ENCODE assay signal across 9 mouse cellular contexts in the genomic region with DNA sequence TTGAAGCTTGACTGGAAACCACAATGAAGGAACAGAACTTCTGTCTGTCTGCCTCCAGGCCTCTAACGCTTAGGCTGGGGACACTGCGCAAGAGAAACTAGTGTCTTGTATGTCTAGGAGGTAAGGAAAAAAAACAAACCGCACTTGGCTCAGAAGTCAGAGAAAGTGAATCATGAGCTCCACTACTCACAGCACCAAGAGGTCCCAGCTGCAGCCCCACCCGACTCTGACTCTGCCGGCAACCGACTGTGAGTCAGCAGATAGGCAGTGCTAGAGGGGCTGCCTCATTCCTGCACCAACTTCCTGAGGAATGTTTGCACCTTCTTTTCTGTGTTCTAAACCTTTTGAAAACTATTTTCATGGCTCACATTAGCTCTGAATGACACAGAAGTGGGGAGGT.
DNase-seq lines count a peak whose midpoint lies in the region; ATAC-seq lines count a peak whose summit lies in the region.
"Had no signal": no experiment of that assay in that cellular context is flagged by ENCODE, and none has a peak within 500 bp of the region (broad histone marks: within the 10 kb centered on the region; RNA-seq: fewer than 3 reads in every experiment).

No protein-coding gene starts in this region.

- H3K9ac ChIP-seq in hindbrain, embryonic 14.5 days, result no peak overlapping the region
- no peak overlapping the region for H3K9ac ChIP-seq in hindbrain, embryonic 12.5 days
- no peak overlapping the region for H3K9ac ChIP-seq in hindbrain, embryonic 11.5 days (ENCODE audit: low read depth, low read length)

- no peaks in the 10 kb centered on the region for H3K36me3 ChIP-seq in hindbrain, embryonic 14.5 days (replicated peaks; ENCODE audit: control insufficient read depth, insufficient read depth)
- H3K36me3 ChIP-seq in hindbrain, embryonic 12.5 days, result no peaks in the 10 kb centered on the region
- no peaks in the 10 kb centered on the region for H3K36me3 ChIP-seq in hindbrain, embryonic 11.5 days (ENCODE audit: control insufficient read depth, insufficient read depth, low read length)

- no peak for ATAC-seq in hindbrain, embryonic 14.5 days (ENCODE audit: low FRiP score)
- no peak for ATAC-seq in hindbrain, embryonic 12.5 days (ENCODE audit: low FRiP score)
- no peak for ATAC-seq in hindbrain, embryonic 11.5 days (ENCODE audit: low FRiP score)

- H3K27me3 ChIP-seq in hindbrain, embryonic 14.5 days (ENCODE audit: control insufficient read depth, insufficient read depth, low read length), result no peaks in the 10 kb centered on the region
- no peaks in the 10 kb centered on the region for H3K27me3 ChIP-seq in hindbrain, embryonic 12.5 days
- no peaks in the 10 kb centered on the region for H3K27me3 ChIP-seq in hindbrain, embryonic 11.5 days (ENCODE audit: control insufficient read depth, insufficient read depth, low read length)

- no peak overlapping the region for H3K4me2 ChIP-seq in hindbrain, embryonic 14.5 days (replicated peaks)
- no peak overlapping the region for H3K4me2 ChIP-seq in hindbrain, embryonic 12.5 days (replicated peaks)
- H3K4me2 ChIP-seq in hindbrain, embryonic 11.5 days (replicated peaks; ENCODE audit: low read depth, low read length), result no peak overlapping the region

- 78% methylated on average over 6 of the region's 6 CpGs for WGBS in hindbrain, embryonic 14.5 days
- WGBS in hindbrain, embryonic 12.5 days, result 63% methylated on average over 6 of the region's 6 CpGs
- WGBS in hindbrain, embryonic 11.5 days, result 80% methylated on average over 6 of the region's 6 CpGs

- H3K9me3 ChIP-seq in hindbrain, embryonic 14.5 days (ENCODE audit: control insufficient read depth, low read length), result no peaks in the 10 kb centered on the region
- no peaks in the 10 kb centered on the region for H3K9me3 ChIP-seq in hindbrain, embryonic 12.5 days (replicated peaks)
- H3K9me3 ChIP-seq in hindbrain, embryonic 11.5 days (ENCODE audit: control insufficient read depth, low read length), result no peaks in the 10 kb centered on the region

- H3K4me3 ChIP-seq in hindbrain, embryonic 14.5 days (replicated peaks; ENCODE audit: low read length), result no peak overlapping the region
- no peak overlapping the region for H3K4me3 ChIP-seq in hindbrain, embryonic 12.5 days
- no peak overlapping the region for H3K4me3 ChIP-seq in hindbrain, embryonic 11.5 days (ENCODE audit: low read depth, low read length)

- peak; percentile 81 for DNase-seq in 416B (ENCODE audit: low read depth)
- DNase-seq in R1 (ENCODE audit: low read depth, low spot score), result peak; percentile 73
- peak; percentile 59 for DNase-seq in gastrocnemius, postnatal 25 days
- DNase-seq in lung, postnatal 10 days, result peak; percentile 22
- no peak for DNase-seq in layer of hippocampus, postnatal 36 days
- no peak for DNase-seq in hindbrain, embryonic 14.5 days (ENCODE audit: low spot score)
- no peak for DNase-seq in hindbrain, embryonic 11.5 days (ENCODE audit: low spot score)

- H3K4me1 ChIP-seq in hindbrain, embryonic 14.5 days (replicated peaks; ENCODE audit: control insufficient read depth, insufficient read depth, low read length), result no peaks in the 10 kb centered on the region
- no peaks in the 10 kb centered on the region for H3K4me1 ChIP-seq in hindbrain, embryonic 12.5 days
- no peaks in the 10 kb centered on the region for H3K4me1 ChIP-seq in hindbrain, embryonic 11.5 days (replicated peaks; ENCODE audit: control insufficient read depth, insufficient read depth, low read length)

- H3K27ac ChIP-seq in hindbrain, embryonic 14.5 days, result no peak overlapping the region
- no peak overlapping the region for H3K27ac ChIP-seq in hindbrain, embryonic 12.5 days
- no peak overlapping the region for H3K27ac ChIP-seq in hindbrain, embryonic 11.5 days (ENCODE audit: low read depth, low read length)
- H3K27ac ChIP-seq: macrophage had no signal

Comparison
In these comparisons a context has a peak if more than half of its experiments do, and no peak if none do; other contexts are left out.
1. DNase-seq: peak in 416B (single experiment), R1 (single experiment), gastrocnemius, postnatal 25 days (single experiment) and lung, postnatal 10 days (single experiment); none in layer of hippocampus, postnatal 36 days (0 of 2), hindbrain, embryonic 14.5 days (single experiment) and hindbrain, embryonic 11.5 days (single experiment).